Mouse (Mus musculus) lung, postnatal 0 days (tissue): Measurements from ENCODE around the gene Ehmt1.

Experiments
- CTCF ChIP-seq: IDR thresholded peaks from 2 replicates; pipeline ENCODE4 v1.5.1; 2016; ENCODE audit warnings: antibody characterized with exemption, mild to moderate bottlenecking
- EP300 ChIP-seq: IDR thresholded peaks from 2 replicates; pipeline ENCODE4 v1.6.1; 2016; ENCODE audit warnings: antibody characterized with exemption, mild to moderate bottlenecking, control low read depth

DNA sequence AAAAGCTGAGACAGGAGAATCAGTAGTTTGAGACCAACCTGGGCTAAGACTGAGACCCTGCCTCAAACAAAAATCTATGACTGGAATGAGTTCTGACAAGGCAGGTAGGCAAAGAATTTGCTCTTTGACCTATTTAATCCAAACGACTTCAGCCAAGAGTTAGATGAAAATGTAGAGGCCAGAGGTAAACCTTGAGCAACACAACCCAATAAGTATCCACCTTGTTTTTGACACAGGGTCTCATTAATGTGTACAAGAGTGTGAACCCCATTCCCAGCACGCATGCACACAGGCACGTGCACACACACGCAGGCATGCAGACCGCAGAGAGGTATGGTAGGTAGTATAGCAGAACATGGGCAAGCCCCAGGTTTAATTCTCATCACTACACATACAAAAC, 27.1 kb downstream of the Ehmt1 start:
- TF ChIP-seq CTCF (no peak), EP300 (no peak)
